Mouse (Mus musculus) kidney, embryonic 15.5 days (tissue): ENCODE data around the gene Col28a1. TPM values are rescaled to one million over a fixed set of nuclear protein-coding genes. Genes with fewer than 3 reads are reported as not detected.

Source experiments
- ATAC-seq: fragments of 200-750 bp; cut with Nextera tagmentation; replicated peaks from 2 replicates; pipeline ENCODE4 v1.8.0; 2017; ENCODE audit warnings: moderate TSS enrichment; ENCODE audit not compliant: low FRiP score
- H3K27ac ChIP-seq: fragments of 300-500 bp; sonication (generic); 2 replicates; pipeline ENCODE4 v1.5.1; 2015; ENCODE audit warnings: mild to moderate bottlenecking, inconsistent platforms
- H3K27me3 ChIP-seq: fragments of 300-500 bp; sonication (generic); 2 replicates; pipeline ENCODE4 v1.6.1; 2015; ENCODE audit warnings: inconsistent platforms
- H3K36me3 ChIP-seq: fragments of 300-500 bp; sonication (generic); 2 replicates; pipeline ENCODE4 v1.6.1; 2015; ENCODE audit warnings: inconsistent platforms
- H3K4me1 ChIP-seq: fragments of 300-500 bp; sonication (generic); 2 replicates; pipeline ENCODE4 v1.6.1; 2015; ENCODE audit warnings: inconsistent platforms
- H3K4me2 ChIP-seq: fragments of 300-500 bp; sonication (generic); 2 replicates; pipeline ENCODE4 v1.6.1; 2015; ENCODE audit warnings: moderate library complexity, mild to moderate bottlenecking, inconsistent platforms
- H3K4me3 ChIP-seq: fragments of 300-500 bp; sonication (generic); replicated peaks from 2 replicates; pipeline ENCODE4 v1.5.1; 2015; ENCODE audit warnings: mild to moderate bottlenecking, inconsistent platforms
- H3K9ac ChIP-seq: fragments of 300-500 bp; sonication (generic); 2 replicates; pipeline ENCODE4 v1.6.1; 2015; ENCODE audit warnings: mild to moderate bottlenecking, inconsistent platforms
- H3K9me3 ChIP-seq: fragments of 300-500 bp; sonication (generic); replicated peaks from 2 replicates; pipeline ENCODE4 v1.6.1; 2016; ENCODE audit warnings: inconsistent platforms
- WGBS: fragments of 180-500 bp; shearing (Covaris S2); methylation state at CpG from one replicate; pipeline ENCODE4 v1.1.7; 2015; ENCODE audit warnings: mixed read lengths; 5-methylcytosine and 5-hydroxymethylcytosine counted together
- polyA plus RNA-seq: library from polyadenylated mRNA; unstranded; fragments of >200 nt; fragmentation: Nextera tagmentation; extraction: Ambion mirVana; gene quantifications from 2 replicates; pipeline ENCODE4 v1.2.1, GENCODE M21; 2015

Col28a1 gene
- 0.31 and 0.39 TPM in 2 replicates for polyA plus RNA-seq

DNA sequence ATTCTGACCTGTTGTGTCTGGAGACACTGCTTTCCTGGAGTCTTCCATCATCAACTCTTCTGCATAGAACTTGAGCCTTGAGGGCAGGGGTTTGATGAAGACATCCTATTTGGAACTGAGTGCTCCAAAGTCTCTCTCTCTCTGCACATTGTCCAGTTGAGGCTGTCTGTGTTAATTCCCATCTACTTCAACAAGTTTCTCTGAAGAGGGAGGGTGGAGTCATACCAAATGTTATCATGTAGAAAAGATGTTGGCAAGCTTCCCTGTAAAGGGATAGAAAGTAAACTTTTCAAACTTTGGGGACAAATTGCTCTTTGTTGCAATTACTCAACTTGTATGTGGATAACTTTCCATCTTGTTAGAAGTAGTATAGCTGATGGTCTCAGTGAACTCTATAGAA lies at the start of gene Col28a1:
TSS of gene Col28a1 (minus strand) at position 101 of the 400 bp plus-strand sequence.
- no peak within 1 kb of the TSS for H3K4me2 ChIP-seq

DNA sequence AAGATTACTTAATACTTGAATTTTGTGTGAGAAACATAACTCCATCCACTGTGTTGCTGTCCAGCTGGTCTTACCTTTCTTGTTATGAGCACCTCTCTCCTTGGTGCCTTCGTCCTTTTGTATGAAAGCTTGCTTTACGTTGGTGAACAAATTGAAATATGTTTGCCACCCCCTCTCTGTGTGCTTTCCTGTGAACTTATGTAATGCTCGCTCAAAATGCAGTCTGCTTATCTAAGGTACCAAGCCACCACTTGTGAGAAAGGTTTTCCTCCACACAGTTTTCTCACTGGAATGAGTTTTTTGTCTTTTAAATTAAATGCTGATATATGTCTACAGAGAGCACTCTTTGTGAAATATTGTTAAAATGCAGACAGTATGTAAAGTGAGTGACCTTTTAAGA lies 36.2 kb upstream of the Col28a1 start:
- H3K4me1 ChIP-seq: no peaks in the 10 kb centered on the region
- peaks cover 61% of the 10 kb centered on the region for H3K36me3 ChIP-seq
- no peaks in the 10 kb centered on the region for H3K9me3 ChIP-seq
- 94% methylated on average over 3 of the region's 3 CpGs for WGBS
- no peak overlapping the region for H3K27ac ChIP-seq
- H3K4me3 ChIP-seq: no peak overlapping the region
- H3K4me2 ChIP-seq: no peak overlapping the region
- H3K9ac ChIP-seq: no peak overlapping the region
- no peak for ATAC-seq
- H3K27me3 ChIP-seq: no peaks in the 10 kb centered on the region

More for the DNA sequence above, at the start of gene Col28a1:
- Histone ChIP-seq H3K36me3 (no peaks in the 10 kb centered on the region), H3K9ac (no peak within 1 kb of the TSS), H3K27me3 (no peaks in the 10 kb centered on the region), H3K9me3 (no peaks in the 10 kb centered on the region), H3K4me3 (no peak within 1 kb of the TSS), H3K4me1 (no peaks in the 10 kb centered on the region), H3K27ac (no peak within 1 kb of the TSS)
- no peak for ATAC-seq

DNA sequence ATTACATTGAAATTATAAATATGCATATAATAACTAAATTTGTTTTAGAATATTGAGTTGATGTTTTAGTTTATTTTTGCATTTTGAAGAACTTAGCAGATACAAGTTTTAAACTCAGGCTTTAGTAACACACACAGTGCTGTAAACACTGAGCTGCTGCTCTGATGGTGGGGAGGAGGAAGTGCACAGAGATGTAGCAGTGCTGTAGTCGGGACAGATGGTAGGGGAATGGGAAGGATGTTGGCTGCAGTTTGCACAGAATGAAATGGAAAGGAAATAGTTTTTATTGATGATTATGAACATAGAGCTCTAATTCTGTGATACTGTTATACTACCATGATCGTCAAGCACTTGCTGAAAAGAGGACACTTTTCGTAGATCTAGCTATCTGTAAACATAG lies 34.6 kb upstream of the Col28a1 start:
- ATAC-seq: no peak
- Histone ChIP-seq H3K9me3 (no peaks in the 10 kb centered on the region), H3K27me3 (no peaks in the 10 kb centered on the region), H3K9ac (no peak overlapping the region), H3K4me3 (no peak overlapping the region), H3K4me2 (no peak overlapping the region), H3K4me1 (no peaks in the 10 kb centered on the region), H3K27ac (no peak overlapping the region), H3K36me3 (peaks cover 52% of the 10 kb centered on the region)
- 88% methylated on average over 3 of the region's 3 CpGs for WGBS

DNA sequence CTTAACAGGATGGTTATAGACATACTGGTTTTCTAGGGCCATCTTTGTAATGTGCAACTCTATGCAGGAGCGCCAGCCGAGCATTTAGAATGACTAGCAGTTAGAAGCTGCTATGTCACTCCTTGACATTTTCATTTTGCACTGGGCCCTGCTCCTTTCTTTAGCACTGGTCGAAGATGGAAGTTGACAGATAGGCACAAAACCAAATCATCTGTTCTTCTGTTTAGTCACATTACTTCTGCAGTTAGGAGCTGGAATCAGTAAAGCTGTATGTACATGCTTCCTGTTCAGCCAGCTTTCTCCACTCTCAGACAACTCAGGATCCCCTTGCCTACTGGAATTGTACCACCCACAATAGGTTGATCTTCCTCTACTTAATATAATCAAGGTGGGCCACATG lies 18.2 kb upstream of the Col28a1 start:
- Histone ChIP-seq H3K27ac (no peak overlapping the region), H3K36me3 (peaks cover 25% of the 10 kb centered on the region), H3K9ac (no peak overlapping the region), H3K4me2 (peak overlapping the region; percentile 64), H3K4me1 (peaks cover 9% of the 10 kb centered on the region; the same call in 1 of the 2 replicates), H3K9me3 (no peaks in the 10 kb centered on the region), H3K4me3 (peak overlapping the region; percentile 87; the same call in 1 of the 2 replicates), H3K27me3 (no peaks in the 10 kb centered on the region)
- 93% methylated on average over 3 of the region's 3 CpGs for WGBS
- ATAC-seq: no peak

DNA sequence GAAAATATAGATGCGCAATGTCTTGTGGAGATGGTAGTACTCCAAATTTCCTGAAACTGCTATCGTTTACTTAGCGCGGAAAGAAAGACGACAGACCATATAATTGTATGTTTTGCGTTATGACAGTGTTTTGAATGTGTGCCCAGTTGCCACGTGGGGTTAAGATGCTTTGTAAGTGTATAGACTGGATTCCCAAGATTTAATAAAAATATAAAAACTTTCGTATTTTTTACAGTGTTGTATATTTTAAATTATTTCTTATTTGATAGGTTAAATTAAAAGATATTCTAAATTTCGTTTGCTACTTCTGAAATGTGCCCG lies 17.4 kb upstream of the Col28a1 start:
- no peak for ATAC-seq
- Histone ChIP-seq H3K4me2 (peak overlapping the region; percentile 64), H3K27ac (peak overlapping the region; percentile 98), H3K9ac (peak overlapping the region; percentile 83), H3K9me3 (no peaks in the 10 kb centered on the region), H3K27me3 (no peaks in the 10 kb centered on the region), H3K4me3 (peak overlapping the region; percentile 87), H3K4me1 (peaks cover 9% of the 10 kb centered on the region; the same call in 1 of the 2 replicates), H3K36me3 (peaks cover 17% of the 10 kb centered on the region)
- 10% methylated on average over 10 of the region's 10 CpGs for WGBS

DNA sequence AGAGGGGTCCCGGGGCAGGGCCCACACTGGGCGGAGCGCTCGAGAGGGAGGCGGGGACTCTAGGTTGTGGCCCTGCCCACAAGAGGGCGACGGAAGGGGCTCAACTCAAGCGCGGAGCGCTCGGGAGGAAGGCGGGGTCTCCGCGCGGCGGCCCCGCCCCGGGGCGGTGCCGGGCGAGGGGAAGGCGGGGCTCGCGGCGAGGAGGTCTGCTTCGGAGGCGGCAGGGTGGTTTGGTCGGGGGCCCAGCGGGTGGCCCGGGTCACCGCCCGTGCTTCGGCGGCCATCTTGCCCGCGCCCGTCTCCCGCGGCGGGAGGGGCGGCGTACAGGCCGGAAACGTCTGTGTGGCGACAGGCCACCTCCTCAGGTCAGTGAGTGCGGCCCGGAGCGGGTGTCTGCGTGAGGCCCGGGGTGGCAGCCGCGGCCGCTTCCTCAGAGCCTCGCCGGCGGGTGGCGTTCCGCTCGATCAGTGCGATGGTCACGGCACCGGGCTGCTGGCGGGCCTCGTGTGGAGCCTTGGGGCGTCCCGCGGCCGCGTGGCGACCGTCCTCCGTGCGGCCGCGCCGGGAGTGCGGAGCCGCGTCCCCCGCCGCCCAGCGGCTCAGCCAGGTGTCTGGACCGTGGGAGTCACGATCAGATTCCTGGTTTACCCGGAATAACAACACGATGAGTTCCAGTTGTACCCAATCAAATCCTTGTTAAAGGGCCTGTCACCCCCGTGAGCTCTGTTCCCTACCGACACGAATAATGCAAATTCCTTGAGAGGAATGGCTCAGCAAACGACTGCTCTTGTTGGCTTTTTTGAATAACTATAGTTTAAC lies 16.8 kb upstream of the Col28a1 start, which contains the start of gene Mios:
TSS of gene Mios (plus strand) at position 176 of the 819 bp plus-strand sequence.
- H3K36me3 ChIP-seq: peaks cover 12% of the 10 kb centered on the region
- peaks cover 9% of the 10 kb centered on the region; the same call in 1 of the 2 replicates for H3K4me1 ChIP-seq
- peak within 1 kb of the TSS; percentile 83 for H3K9ac ChIP-seq
- H3K27me3 ChIP-seq: no peaks in the 10 kb centered on the region
- peak; percentile 98 for ATAC-seq
- no peaks in the 10 kb centered on the region for H3K9me3 ChIP-seq
- peak within 1 kb of the TSS; percentile 64 for H3K4me2 ChIP-seq
- H3K27ac ChIP-seq: peak within 1 kb of the TSS; percentile 98
- WGBS: under 1% methylated on average over 89 of the region's 90 CpGs
- H3K4me3 ChIP-seq: peak within 1 kb of the TSS; percentile 87

DNA sequence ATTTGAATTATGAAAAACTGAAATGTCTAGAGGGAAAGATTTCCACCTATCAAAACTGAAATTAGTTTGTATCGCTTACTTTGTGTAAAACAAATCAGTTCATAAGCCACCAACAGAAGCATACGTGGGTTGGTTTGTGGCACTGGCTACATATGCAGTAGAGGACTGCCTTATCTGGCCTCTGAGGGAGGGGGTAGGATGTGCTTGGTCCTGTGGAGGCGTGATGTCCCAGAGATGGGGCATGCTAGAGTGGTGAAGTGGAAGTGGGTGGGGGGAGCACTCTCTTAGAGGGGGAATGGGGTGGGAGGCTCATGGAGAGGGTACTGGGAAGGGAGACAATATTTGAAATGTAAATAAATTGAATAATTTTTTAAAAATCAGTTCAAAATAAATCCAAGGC lies 2.5 kb downstream of the Col28a1 start:
- no peak overlapping the region for H3K27ac ChIP-seq
- WGBS: 75% methylated on average over 3 of the region's 3 CpGs
- no peak overlapping the region for H3K4me3 ChIP-seq

DNA sequence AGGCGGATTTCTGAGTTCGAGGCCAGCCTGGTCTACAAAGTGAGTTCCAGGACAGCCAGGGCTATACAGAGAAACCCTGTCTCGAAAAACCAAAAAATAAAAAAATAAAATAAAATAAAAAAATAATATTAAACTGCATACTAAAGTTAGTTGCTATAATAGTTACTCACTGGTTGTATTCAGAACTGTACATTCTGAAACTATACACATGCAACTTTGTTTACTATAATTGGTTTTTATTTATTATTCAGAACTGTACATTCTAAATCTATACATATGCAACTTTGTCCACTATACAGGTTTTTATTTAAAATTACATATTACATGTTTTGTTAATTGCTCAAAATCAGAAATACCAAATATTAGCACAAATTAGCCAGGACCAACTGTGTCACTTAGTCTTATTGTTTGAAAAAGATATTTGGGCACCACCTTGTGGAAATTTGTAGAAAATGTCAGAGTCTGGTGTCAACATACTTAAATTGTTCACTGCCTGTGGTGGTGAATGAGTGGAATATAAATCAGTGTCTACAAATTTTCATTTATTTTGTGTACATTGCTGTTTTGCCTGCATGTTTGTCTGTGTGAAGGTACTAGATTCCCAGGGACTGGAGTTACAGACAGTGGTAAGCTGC lies 3.7 kb downstream of the Col28a1 start:
- no peaks in the 10 kb centered on the region for H3K9me3 ChIP-seq
- no peak overlapping the region for H3K4me2 ChIP-seq
- no peaks in the 10 kb centered on the region for H3K27me3 ChIP-seq
- no peak overlapping the region for H3K4me3 ChIP-seq
- no peak overlapping the region for H3K9ac ChIP-seq
- ATAC-seq: no peak
- 90% methylated on average over 3 of the region's 3 CpGs for WGBS
- no peaks in the 10 kb centered on the region for H3K4me1 ChIP-seq
- H3K27ac ChIP-seq: no peak overlapping the region
- H3K36me3 ChIP-seq: no peaks in the 10 kb centered on the region

More for the DNA sequence above, 2.5 kb downstream of the Col28a1 start:
- Histone ChIP-seq H3K9ac (no peak overlapping the region), H3K9me3 (no peaks in the 10 kb centered on the region), H3K4me1 (no peaks in the 10 kb centered on the region), H3K27me3 (no peaks in the 10 kb centered on the region), H3K4me2 (no peak overlapping the region), H3K36me3 (no peaks in the 10 kb centered on the region)
- no peak for ATAC-seq

DNA sequence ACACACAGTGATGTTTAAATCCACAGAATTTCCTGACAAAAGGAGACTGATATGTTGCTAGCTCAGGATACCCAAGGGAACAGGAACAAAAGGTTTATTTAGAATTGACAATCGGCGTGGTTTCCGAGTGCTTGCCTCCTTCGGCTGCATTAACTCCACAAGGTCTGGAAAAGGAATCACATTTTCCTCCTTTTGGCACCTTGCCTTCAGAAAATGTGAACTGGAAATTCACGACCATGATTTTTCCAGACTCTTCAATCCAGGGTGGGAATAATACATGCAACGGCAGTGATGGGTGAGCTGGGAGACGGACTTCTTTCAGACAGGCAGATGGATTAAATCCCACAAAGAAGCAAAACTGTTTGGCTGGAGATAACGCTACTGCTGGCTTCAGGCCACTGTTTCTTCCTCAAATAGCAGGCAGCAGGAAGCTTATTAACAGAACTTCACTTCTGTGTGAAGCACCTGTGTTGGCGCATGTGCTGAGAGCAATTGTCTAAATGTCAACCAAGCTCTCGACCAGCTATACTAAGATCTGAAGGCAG lies 13.9 kb downstream of the Col28a1 start:
- Histone ChIP-seq H3K27me3 (no peaks in the 10 kb centered on the region), H3K4me3 (no peak overlapping the region), H3K27ac (no peak overlapping the region), H3K4me2 (no peak overlapping the region), H3K4me1 (no peaks in the 10 kb centered on the region), H3K9ac (no peak overlapping the region), H3K9me3 (no peaks in the 10 kb centered on the region), H3K36me3 (no peaks in the 10 kb centered on the region)
- WGBS: 50% methylated on average over 10 of the region's 10 CpGs
- ATAC-seq: no peak

DNA sequence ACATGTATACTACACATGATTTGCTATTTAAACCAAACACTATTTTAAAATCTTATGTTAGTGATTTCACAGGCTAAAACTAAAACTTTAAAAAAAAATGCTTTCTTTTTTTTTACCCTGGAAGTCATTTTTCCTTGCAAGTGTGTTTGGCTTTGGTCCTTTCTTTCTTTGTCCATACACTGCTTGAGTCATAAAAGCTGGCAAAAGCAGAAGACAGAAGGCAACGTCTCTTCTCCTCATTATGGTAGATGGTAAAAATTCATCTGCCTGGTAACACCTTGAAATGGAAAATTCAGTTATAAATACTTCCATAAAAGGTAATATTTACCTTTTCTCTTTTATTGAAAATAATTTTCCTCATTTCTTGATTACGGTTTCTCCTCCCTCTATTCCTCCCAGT lies 16.3 kb downstream of the Col28a1 start:
- H3K9me3 ChIP-seq: no peaks in the 10 kb centered on the region
- no peak overlapping the region for H3K4me3 ChIP-seq
- WGBS: 81% methylated on average over 2 of the region's 2 CpGs
- H3K36me3 ChIP-seq: no peaks in the 10 kb centered on the region
- no peak overlapping the region for H3K9ac ChIP-seq
- H3K27me3 ChIP-seq: no peaks in the 10 kb centered on the region
- H3K27ac ChIP-seq: no peak overlapping the region
- no peak for ATAC-seq
- H3K4me2 ChIP-seq: no peak overlapping the region
- no peaks in the 10 kb centered on the region for H3K4me1 ChIP-seq

DNA sequence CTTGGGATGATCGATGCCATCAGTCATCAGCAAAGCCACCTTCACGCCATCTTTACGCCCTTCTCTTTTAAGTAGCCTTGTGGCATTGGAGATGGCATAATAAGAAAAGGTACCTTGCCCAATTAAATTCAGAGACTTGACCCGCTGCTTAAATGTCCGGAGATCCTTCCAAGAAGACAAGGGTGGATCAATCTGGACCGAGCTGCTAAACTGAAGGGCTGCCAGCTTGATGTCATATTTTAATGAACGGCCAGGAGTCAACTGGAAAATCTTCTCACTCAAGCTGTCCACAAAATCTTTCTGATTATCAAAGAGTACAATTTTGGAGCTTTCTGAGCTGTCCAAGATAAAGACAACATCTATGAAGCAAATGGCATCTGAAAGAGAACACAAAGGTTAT lies 17.1 kb downstream of the Col28a1 start:
- Histone ChIP-seq H3K36me3 (no peaks in the 10 kb centered on the region), H3K27ac (no peak overlapping the region), H3K4me1 (no peaks in the 10 kb centered on the region), H3K4me2 (no peak overlapping the region), H3K4me3 (no peak overlapping the region), H3K9ac (no peak overlapping the region), H3K27me3 (no peaks in the 10 kb centered on the region), H3K9me3 (no peaks in the 10 kb centered on the region)
- no peak for ATAC-seq
- 94% methylated on average over 7 of the region's 7 CpGs for WGBS

DNA sequence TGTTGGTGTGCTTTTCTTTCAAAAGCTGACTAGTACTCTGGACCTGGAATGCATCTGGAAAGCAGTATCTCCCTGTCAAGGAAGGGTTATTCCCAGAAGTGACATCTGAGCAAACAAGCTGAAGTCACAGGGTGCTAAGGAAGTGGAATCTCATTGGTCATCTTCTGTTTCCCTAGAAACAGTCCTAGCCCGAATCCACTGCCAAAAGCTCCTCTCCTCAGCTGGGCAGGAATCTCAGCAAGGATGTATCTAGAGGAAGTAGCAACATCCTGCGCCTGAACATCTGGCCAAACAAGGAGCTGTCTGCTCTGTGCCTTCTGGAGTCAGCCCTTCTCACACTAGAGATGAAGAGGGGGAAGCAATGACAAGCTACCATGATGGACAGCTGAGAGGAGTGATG lies 18.4 kb downstream of the Col28a1 start:
- 52% methylated on average over 2 of the region's 2 CpGs for WGBS
- H3K4me1 ChIP-seq: no peaks in the 10 kb centered on the region
- H3K27me3 ChIP-seq: no peaks in the 10 kb centered on the region
- H3K4me2 ChIP-seq: no peak overlapping the region
- H3K27ac ChIP-seq: no peak overlapping the region
- H3K36me3 ChIP-seq: no peaks in the 10 kb centered on the region
- no peak for ATAC-seq
- no peak overlapping the region for H3K4me3 ChIP-seq
- no peaks in the 10 kb centered on the region for H3K9me3 ChIP-seq
- H3K9ac ChIP-seq: no peak overlapping the region
